Mouse (Mus musculus): Measurements from ENCODE around the gene Sox11. TPM values are rescaled to one million over a fixed set of nuclear protein-coding genes. Genes with fewer than 3 reads are reported as not detected.

Gene Sox11
- polyA plus RNA-seq, 1 experiment = 0.04 TPM

GRCm38 (mm10) chr12:27337482-27337881 is 4.9 kb downstream of the Sox11 start:
- no peak for DNase-seq (ENCODE audit: low read depth, low spot score)
- WGBS = 86% methylated on average over 1 of the region's 1 CpGs

- WGBS = 74% methylated on average over 5 of the region's 5 CpGs
- DNase-seq (ENCODE audit: low read depth, low spot score) = no peak
Measured at GRCm38 (mm10) chr12:27336801-27337200, 5.6 kb downstream of the Sox11 start.

GRCm38 (mm10) chr12:27336336-27336735 is 6.0 kb downstream of the Sox11 start:
- WGBS = 62% methylated on average over 7 of the region's 7 CpGs

GRCm38 (mm10) chr12:27335356-27336055 is 6.9 kb downstream of the Sox11 start:
- 69% methylated on average over 11 of the region's 11 CpGs for WGBS
- no peak for DNase-seq (ENCODE audit: low read depth, low spot score)

More at GRCm38 (mm10) chr12:27336336-27336735, 6.0 kb downstream of the Sox11 start:
- DNase-seq (ENCODE audit: low read depth, low spot score) = no peak

- WGBS = 87% methylated on average over 3 of the region's 3 CpGs
- DNase-seq (ENCODE audit: low read depth, low spot score) = no peak
Measured at GRCm38 (mm10) chr12:27333590-27333989, 8.8 kb downstream of the Sox11 start.

- DNase-seq (ENCODE audit: low read depth, low spot score) = no peak
- 64% methylated on average over 1 of the region's 1 CpGs for WGBS
Measured at GRCm38 (mm10) chr12:27323423-27323822, 19.0 kb downstream of the Sox11 start.

GRCm38 (mm10) chr12:27320705-27321104 is 21.7 kb downstream of the Sox11 start:
- DNase-seq (ENCODE audit: low read depth, low spot score) = no peak

GRCm38 (mm10) chr12:27312985-27313384 is 29.4 kb downstream of the Sox11 start:
- WGBS = 79% methylated on average over 8 of the region's 8 CpGs
- DNase-seq (ENCODE audit: low read depth, low spot score) = no peak

- 35% methylated on average over 9 of the region's 9 CpGs for WGBS
- DNase-seq (ENCODE audit: low read depth, low spot score) = no peak
Measured at GRCm38 (mm10) chr12:27311854-27312466, 30.4 kb downstream of the Sox11 start.

- no peak for DNase-seq (ENCODE audit: low read depth, low spot score)
- 52% methylated on average over 5 of the region's 5 CpGs for WGBS
Measured at GRCm38 (mm10) chr12:27311316-27311832, 31.0 kb downstream of the Sox11 start.

- DNase-seq (ENCODE audit: low read depth, low spot score) = no peak
- WGBS = 61% methylated on average over 13 of the region's 13 CpGs
Measured at GRCm38 (mm10) chr12:27310703-27311102, 31.7 kb downstream of the Sox11 start.

GRCm38 (mm10) chr12:27309969-27310368 is 32.4 kb downstream of the Sox11 start:
- DNase-seq (ENCODE audit: low read depth, low spot score) = no peak
- 66% methylated on average over 6 of the region's 6 CpGs for WGBS

- 29% methylated on average over 2 of the region's 2 CpGs for WGBS
- no peak for DNase-seq (ENCODE audit: low read depth, low spot score)
Measured at GRCm38 (mm10) chr12:27304713-27305437, 37.5 kb downstream of the Sox11 start.

- 56% methylated on average over 6 of the region's 6 CpGs for WGBS
- DNase-seq (ENCODE audit: low read depth, low spot score) = no peak
Measured at GRCm38 (mm10) chr12:27303190-27303589, 39.2 kb downstream of the Sox11 start.

- WGBS = 80% methylated on average over 3 of the region's 3 CpGs
- no peak for DNase-seq (ENCODE audit: low read depth, low spot score)
Measured at GRCm38 (mm10) chr12:27298721-27299120, 43.7 kb downstream of the Sox11 start.

- 32% methylated on average over 1 of the region's 1 CpGs for WGBS
- DNase-seq (ENCODE audit: low read depth, low spot score) = no peak
Measured at GRCm38 (mm10) chr12:27294191-27294590, 48.2 kb downstream of the Sox11 start.

- WGBS = 34% methylated on average over 10 of the region's 10 CpGs
- DNase-seq (ENCODE audit: low read depth, low spot score) = no peak
Measured at GRCm38 (mm10) chr12:27293736-27294135, 48.6 kb downstream of the Sox11 start.

GRCm38 (mm10) chr12:27293208-27293607 is 49.2 kb downstream of the Sox11 start:
- no peak for DNase-seq (ENCODE audit: low read depth, low spot score)
- WGBS = 71% methylated on average over 1 of the region's 1 CpGs
